Comparison of ENCODE assay signal across 13 mouse cellular contexts in the genomic region with DNA sequence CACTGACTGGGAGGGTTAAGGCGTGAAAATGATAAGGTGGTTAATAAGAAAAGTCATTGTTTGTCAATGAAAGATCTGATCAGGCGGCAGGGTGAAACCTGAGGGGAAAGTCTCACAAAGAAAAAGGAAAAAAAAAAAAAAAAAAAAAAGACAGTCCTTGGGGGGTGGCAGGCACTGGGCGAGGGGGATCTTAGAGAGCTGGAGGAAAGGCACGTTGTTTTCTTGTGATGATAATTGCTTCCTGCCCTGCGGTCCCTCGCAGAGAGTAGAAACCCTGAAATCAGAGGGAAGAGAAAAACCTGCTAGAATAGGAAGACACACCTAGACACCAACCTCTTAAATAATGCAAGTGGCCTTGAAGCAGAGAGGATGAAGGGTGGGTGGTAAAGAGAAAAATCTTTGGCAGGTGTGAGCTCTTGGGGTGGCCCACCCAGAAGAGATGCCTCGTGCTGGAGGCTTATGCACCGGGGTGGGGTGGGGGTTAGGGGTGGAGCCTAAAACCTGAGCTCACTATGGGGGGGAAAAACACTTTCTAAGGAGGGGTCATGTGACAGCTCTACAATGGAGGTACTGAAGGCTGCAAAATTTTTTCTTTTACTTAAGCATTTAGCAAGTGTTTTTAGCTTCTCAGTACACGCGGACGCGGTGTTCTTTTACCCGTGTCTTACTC.
DNase-seq lines count a peak whose midpoint lies in the region; ATAC-seq and TF ChIP-seq lines count a peak whose summit lies in the region.
"Had no signal": no experiment of that assay in that cellular context is flagged by ENCODE, and none has a peak within 500 bp of the region (broad histone marks: within the 10 kb centered on the region; RNA-seq: fewer than 3 reads in every experiment).

No protein-coding gene starts in this region.

- 13% methylated on average over 13 of the region's 13 CpGs for WGBS in embryonic facial prominence, embryonic 11.5 days
- WGBS in embryonic facial prominence, embryonic 10.5 days, result 17% methylated on average over 13 of the region's 13 CpGs
- WGBS in neural tube, embryonic 12.5 days, result 30% methylated on average over 13 of the region's 13 CpGs
- WGBS in limb, embryonic 13.5 days, result 23% methylated on average over 13 of the region's 13 CpGs
- 25% methylated on average over 13 of the region's 13 CpGs for WGBS in stomach, postnatal 0 days

- no peak for TF ChIP-seq CTCF in stomach, postnatal 0 days (IDR thresholded peaks at IDR 0.05; ENCODE audit: low read depth)
- no peak for TF ChIP-seq CTCF in layer of hippocampus, adult 2 months (conservative IDR thresholded peaks at IDR 0.05)

- no peaks in the 10 kb centered on the region for H3K27me3 ChIP-seq in embryonic facial prominence, embryonic 11.5 days (ENCODE audit: control insufficient read depth, insufficient read depth, low read length)
- H3K27me3 ChIP-seq in embryonic facial prominence, embryonic 10.5 days (replicated peaks; ENCODE audit: low read depth, poor library complexity, severe bottlenecking), result peaks cover 5% of the 10 kb centered on the region; the same call in 1 of the 2 replicates
- no peaks in the 10 kb centered on the region for H3K27me3 ChIP-seq in neural tube, embryonic 12.5 days (replicated peaks)
- 0 out of 2 replicates have a peak, but pooled peaks cover 11% of the 10 kb centered on the region for H3K27me3 ChIP-seq in limb, embryonic 13.5 days
- no peaks in the 10 kb centered on the region for H3K27me3 ChIP-seq in stomach, postnatal 0 days (ENCODE audit: control insufficient read depth, insufficient read depth, low read length)
- H3K27me3 ChIP-seq: liver, embryonic 13.5 days had no signal

- DNase-seq in embryonic facial prominence, embryonic 11.5 days (ENCODE audit: low spot score), result peak; percentile 10
- no peak for DNase-seq in embryonic facial prominence, embryonic 10.5 days (ENCODE audit: low spot score)
- DNase-seq in neural tube, embryonic 10.5 days (ENCODE audit: extremely low spot score, low spot score), result no peak
- DNase-seq in stomach, postnatal 0 days (ENCODE audit: low spot score), result no peak
- DNase-seq in adrenal gland, postnatal 25 days, result no peak
- DNase-seq in layer of hippocampus, adult 2 months (ENCODE audit: low spot score in 2 of 2), result no peak
- DNase-seq: embryo, embryonic 11 days; gastrocnemius, adult 2 months; layer of hippocampus, adult 9-11 months; liver, embryonic 13.5 days had no signal

- no peak overlapping the region; the same call in 1 of the 2 replicates for H3K4me2 ChIP-seq in embryonic facial prominence, embryonic 11.5 days (ENCODE audit: low read depth, low read length)
- H3K4me2 ChIP-seq in neural tube, embryonic 12.5 days (replicated peaks), result peak overlapping the region; percentile 26
- H3K4me2 ChIP-seq in limb, embryonic 13.5 days (replicated peaks), result peak overlapping the region; percentile 23; the same call in 1 of the 2 replicates
- H3K4me2 ChIP-seq in stomach, postnatal 0 days (replicated peaks; ENCODE audit: low read depth), result peak overlapping the region; percentile 15; the same call in 1 of the 2 replicates
- H3K4me2 ChIP-seq: liver, embryonic 13.5 days had no signal

- H3K4me1 ChIP-seq in embryonic facial prominence, embryonic 11.5 days (ENCODE audit: control insufficient read depth, insufficient read depth, low read length), result peaks cover 6% of the 10 kb centered on the region; the same call in 1 of the 2 replicates
- peaks cover 33% of the 10 kb centered on the region for H3K4me1 ChIP-seq in embryonic facial prominence, embryonic 10.5 days
- H3K4me1 ChIP-seq in neural tube, embryonic 12.5 days, result 0 out of 2 replicates have a peak, but pooled peaks cover 9% of the 10 kb centered on the region
- peaks cover 25% of the 10 kb centered on the region for H3K4me1 ChIP-seq in limb, embryonic 13.5 days
- peaks cover 7% of the 10 kb centered on the region; the same call in 1 of the 2 replicates for H3K4me1 ChIP-seq in stomach, postnatal 0 days (replicated peaks; ENCODE audit: control insufficient read depth, insufficient read depth)
- H3K4me1 ChIP-seq: liver, embryonic 13.5 days had no signal

- no peak for TF ChIP-seq EP300 in stomach, postnatal 0 days (optimal IDR thresholded peaks at IDR 0.05)

- H3K4me3 ChIP-seq in embryonic facial prominence, embryonic 11.5 days (ENCODE audit: low read depth, low read length), result no peak overlapping the region
- H3K4me3 ChIP-seq in embryonic facial prominence, embryonic 10.5 days, result no peak overlapping the region; the same call in 1 of the 2 replicates
- no peak overlapping the region for H3K4me3 ChIP-seq in neural tube, embryonic 12.5 days
- no peak overlapping the region for H3K4me3 ChIP-seq in limb, embryonic 13.5 days
- H3K4me3 ChIP-seq in stomach, postnatal 0 days (ENCODE audit: low read depth, low read length), result no peak overlapping the region
- H3K4me3 ChIP-seq in layer of hippocampus, adult 2 months, result no peak overlapping the region
- H3K4me3 ChIP-seq: gastrocnemius, adult 2 months; liver, embryonic 13.5 days had no signal

- no peaks in the 10 kb centered on the region for H3K9me3 ChIP-seq in embryonic facial prominence, embryonic 11.5 days (replicated peaks; ENCODE audit: control insufficient read depth, low read length)
- 0 out of 2 replicates have a peak, but pooled peaks cover 5% of the 10 kb centered on the region for H3K9me3 ChIP-seq in embryonic facial prominence, embryonic 10.5 days
- H3K9me3 ChIP-seq in neural tube, embryonic 12.5 days, result no peaks in the 10 kb centered on the region
- H3K9me3 ChIP-seq in limb, embryonic 13.5 days, result no peaks in the 10 kb centered on the region; the same call in 1 of the 2 replicates
- no peaks in the 10 kb centered on the region for H3K9me3 ChIP-seq in stomach, postnatal 0 days (ENCODE audit: control insufficient read depth, low read length)
- H3K9me3 ChIP-seq: liver, embryonic 13.5 days had no signal

- H3K27ac ChIP-seq in embryonic facial prominence, embryonic 11.5 days (replicated peaks; ENCODE audit: low read depth, low read length), result no peak overlapping the region
- no peak overlapping the region for H3K27ac ChIP-seq in embryonic facial prominence, embryonic 10.5 days (replicated peaks)
- H3K27ac ChIP-seq in neural tube, embryonic 12.5 days, result no peak overlapping the region
- H3K27ac ChIP-seq in limb, embryonic 13.5 days, result no peak overlapping the region
- H3K27ac ChIP-seq in stomach, postnatal 0 days (replicated peaks), result no peak overlapping the region
- H3K27ac ChIP-seq in layer of hippocampus, adult 2 months, result no peak overlapping the region
- H3K27ac ChIP-seq: gastrocnemius, adult 2 months; liver, embryonic 13.5 days had no signal

- ATAC-seq in embryonic facial prominence, embryonic 11.5 days (replicated peaks; ENCODE audit: insufficient number of reproducible peaks, low FRiP score, low TSS enrichment, low read depth), result no peak
- ATAC-seq in neural tube, embryonic 12.5 days (ENCODE audit: low FRiP score, low read depth), result peak; percentile 32; the same call in 1 of the 2 replicates
- no peak for ATAC-seq in limb, embryonic 13.5 days (ENCODE audit: low FRiP score, low read depth)
- 0 out of 2 replicates have a peak, but pooled peaks have one; percentile 23 for ATAC-seq in stomach, postnatal 0 days (ENCODE audit: low FRiP score, low TSS enrichment)
- ATAC-seq: intestine, embryonic 16.5 days had no signal

- no peaks in the 10 kb centered on the region for H3K36me3 ChIP-seq in embryonic facial prominence, embryonic 11.5 days (replicated peaks; ENCODE audit: control insufficient read depth, insufficient read depth, low read depth, low read length)
- no peaks in the 10 kb centered on the region for H3K36me3 ChIP-seq in embryonic facial prominence, embryonic 10.5 days (replicated peaks)
- no peaks in the 10 kb centered on the region for H3K36me3 ChIP-seq in neural tube, embryonic 12.5 days
- no peaks in the 10 kb centered on the region for H3K36me3 ChIP-seq in limb, embryonic 13.5 days
- H3K36me3 ChIP-seq in stomach, postnatal 0 days (ENCODE audit: control insufficient read depth, insufficient read depth, low read length), result no peaks in the 10 kb centered on the region
- H3K36me3 ChIP-seq: liver, embryonic 13.5 days had no signal

- H3K9ac ChIP-seq in embryonic facial prominence, embryonic 11.5 days (replicated peaks; ENCODE audit: low read length), result no peak overlapping the region
- no peak overlapping the region for H3K9ac ChIP-seq in neural tube, embryonic 12.5 days
- H3K9ac ChIP-seq in limb, embryonic 13.5 days, result no peak overlapping the region
- H3K9ac ChIP-seq in stomach, postnatal 0 days (ENCODE audit: low read length), result no peak overlapping the region
- H3K9ac ChIP-seq: liver, embryonic 13.5 days had no signal

Comparison
In these comparisons a context has a peak if more than half of its experiments do, and no peak if none do; other contexts are left out.
1. ATAC-seq: peak in neural tube, embryonic 12.5 days (single experiment) and stomach, postnatal 0 days (single experiment); none in embryonic facial prominence, embryonic 11.5 days (single experiment) and limb, embryonic 13.5 days (single experiment).